Mouse (Mus musculus) neural tube, embryonic 15.5 days (tissue): ENCODE measurements around the gene Slc25a16. TPM values are rescaled to one million over a fixed set of nuclear protein-coding genes. Genes with fewer than 3 reads are reported as not detected.

Experiments
- ATAC-seq: fragments of 200-750 bp; cut with Nextera tagmentation; 2 replicates; pipeline ENCODE4 v1.8.0; 2017; ENCODE audit warnings: mild to moderate bottlenecking, moderate TSS enrichment, moderate library complexity; ENCODE audit not compliant: low FRiP score
- H3K27ac ChIP-seq: fragments of 300-500 bp; sonication (generic); replicated peaks from 2 replicates; pipeline ENCODE4 v1.5.1; 2015; ENCODE audit warnings: mild to moderate bottlenecking, inconsistent platforms
- H3K27me3 ChIP-seq: fragments of 300-500 bp; sonication (generic); replicated peaks from 2 replicates; pipeline ENCODE4 v1.6.1; 2015; ENCODE audit warnings: inconsistent platforms
- H3K36me3 ChIP-seq: fragments of 300-500 bp; sonication (generic); 2 replicates; pipeline ENCODE4 v1.6.1; 2015; ENCODE audit warnings: inconsistent platforms
- H3K4me1 ChIP-seq: fragments of 300-500 bp; sonication (generic); 2 replicates; pipeline ENCODE4 v1.6.1; 2015; ENCODE audit warnings: inconsistent platforms
- H3K4me2 ChIP-seq: fragments of 300-500 bp; sonication (generic); 2 replicates; pipeline ENCODE4 v1.6.1; 2015; ENCODE audit warnings: inconsistent platforms, mild to moderate bottlenecking, moderate library complexity
- H3K4me3 ChIP-seq: fragments of 300-500 bp; sonication (generic); replicated peaks from 2 replicates; pipeline ENCODE4 v1.5.1; 2015; ENCODE audit warnings: mild to moderate bottlenecking, inconsistent platforms
- H3K9ac ChIP-seq: fragments of 300-500 bp; sonication (generic); replicated peaks from 2 replicates; pipeline ENCODE4 v1.6.1; 2015; ENCODE audit warnings: mild to moderate bottlenecking, inconsistent platforms
- H3K9me3 ChIP-seq: fragments of 300-500 bp; sonication (generic); replicated peaks from 2 replicates; pipeline ENCODE4 v1.6.1; 2016; ENCODE audit warnings: inconsistent platforms
- WGBS: fragments of 180-500 bp; shearing (Covaris S2); methylation state at CpG from one replicate; pipeline ENCODE4 v1.1.7; 2015; ENCODE audit warnings: mixed read lengths; 5-methylcytosine and 5-hydroxymethylcytosine counted together
- polyA plus RNA-seq: library from polyadenylated mRNA; unstranded; fragments of >200 nt; fragmentation: Nextera tagmentation; extraction: Ambion mirVana; gene quantifications from 2 replicates; pipeline ENCODE4 v1.2.1, GENCODE M21; 2015

The Slc25a16 gene
- polyA plus RNA-seq, 1 experiment from 2014 or later = 14.8 TPM

- Histone ChIP-seq H3K27ac (no peak overlapping the region), H3K9ac (no peak overlapping the region), H3K36me3 (no peaks in the 10 kb centered on the region), H3K4me3 (no peak overlapping the region), H3K9me3 (no peaks in the 10 kb centered on the region), H3K4me1 (no peaks in the 10 kb centered on the region), H3K4me2 (no peak overlapping the region), H3K27me3 (no peaks in the 10 kb centered on the region)
- 31% methylated on average over 4 of the region's 4 CpGs for WGBS
- ATAC-seq = no peak
Measured at GRCm38 (mm10) chr10:62892549-62893232, 27.7 kb upstream of the Slc25a16 start.

GRCm38 (mm10) chr10:62893356-62893884 is 27.0 kb upstream of the Slc25a16 start:
- Histone ChIP-seq H3K27ac (no peak overlapping the region), H3K36me3 (no peaks in the 10 kb centered on the region), H3K27me3 (no peaks in the 10 kb centered on the region), H3K4me2 (no peak overlapping the region), H3K4me1 (no peaks in the 10 kb centered on the region), H3K9me3 (no peaks in the 10 kb centered on the region), H3K9ac (no peak overlapping the region), H3K4me3 (no peak overlapping the region)
- 70% methylated on average over 6 of the region's 6 CpGs for WGBS
- ATAC-seq = no peak

GRCm38 (mm10) chr10:62894447-62894846 is 26.0 kb upstream of the Slc25a16 start:
- ATAC-seq = no peak
- H3K36me3 ChIP-seq = no peaks in the 10 kb centered on the region

GRCm38 (mm10) chr10:62895386-62895785 is 25.0 kb upstream of the Slc25a16 start:
- no peak for ATAC-seq
- Histone ChIP-seq H3K27ac (no peak overlapping the region), H3K4me1 (no peaks in the 10 kb centered on the region), H3K27me3 (no peaks in the 10 kb centered on the region), H3K36me3 (no peaks in the 10 kb centered on the region), H3K4me3 (no peak overlapping the region), H3K9me3 (no peaks in the 10 kb centered on the region), H3K9ac (no peak overlapping the region), H3K4me2 (no peak overlapping the region)
- WGBS = 87% methylated on average over 6 of the region's 6 CpGs

More at GRCm38 (mm10) chr10:62894447-62894846, 26.0 kb upstream of the Slc25a16 start:
- Histone ChIP-seq H3K9ac (no peak overlapping the region), H3K4me2 (no peak overlapping the region), H3K4me3 (no peak overlapping the region), H3K27ac (no peak overlapping the region), H3K4me1 (no peaks in the 10 kb centered on the region), H3K9me3 (no peaks in the 10 kb centered on the region), H3K27me3 (no peaks in the 10 kb centered on the region)
- WGBS = 74% methylated on average over 3 of the region's 3 CpGs

GRCm38 (mm10) chr10:62896035-62896434 is 24.4 kb upstream of the Slc25a16 start:
- H3K36me3 ChIP-seq = no peaks in the 10 kb centered on the region
- 82% methylated on average over 4 of the region's 4 CpGs for WGBS
- ATAC-seq = no peak
- H3K9ac ChIP-seq = no peak overlapping the region
- no peak overlapping the region for H3K4me2 ChIP-seq
- no peaks in the 10 kb centered on the region for H3K9me3 ChIP-seq
- H3K4me1 ChIP-seq = no peaks in the 10 kb centered on the region
- no peaks in the 10 kb centered on the region for H3K27me3 ChIP-seq
- H3K27ac ChIP-seq = no peak overlapping the region
- H3K4me3 ChIP-seq = no peak overlapping the region

- Histone ChIP-seq H3K27ac (no peak overlapping the region), H3K27me3 (no peaks in the 10 kb centered on the region), H3K9me3 (no peaks in the 10 kb centered on the region), H3K9ac (no peak overlapping the region), H3K36me3 (no peaks in the 10 kb centered on the region), H3K4me1 (no peaks in the 10 kb centered on the region), H3K4me3 (no peak overlapping the region), H3K4me2 (no peak overlapping the region)
- no peak for ATAC-seq
- WGBS = 78% methylated on average over 4 of the region's 4 CpGs
Measured at GRCm38 (mm10) chr10:62896774-62897173, 23.7 kb upstream of the Slc25a16 start.

GRCm38 (mm10) chr10:62897437-62897836 is 23.0 kb upstream of the Slc25a16 start:
- no peak for ATAC-seq
- Histone ChIP-seq H3K9me3 (no peaks in the 10 kb centered on the region), H3K4me3 (no peak overlapping the region), H3K27me3 (no peaks in the 10 kb centered on the region), H3K9ac (no peak overlapping the region), H3K4me2 (no peak overlapping the region), H3K27ac (no peak overlapping the region), H3K36me3 (no peaks in the 10 kb centered on the region), H3K4me1 (no peaks in the 10 kb centered on the region)
- WGBS = 96% methylated on average over 3 of the region's 3 CpGs

- Histone ChIP-seq H3K9me3 (no peaks in the 10 kb centered on the region), H3K9ac (no peak overlapping the region), H3K36me3 (no peaks in the 10 kb centered on the region), H3K27me3 (no peaks in the 10 kb centered on the region), H3K27ac (no peak overlapping the region), H3K4me3 (no peak overlapping the region), H3K4me1 (no peaks in the 10 kb centered on the region), H3K4me2 (no peak overlapping the region)
- ATAC-seq = no peak
- 93% methylated on average over 2 of the region's 2 CpGs for WGBS
Measured at GRCm38 (mm10) chr10:62898061-62898460, 22.4 kb upstream of the Slc25a16 start.

GRCm38 (mm10) chr10:62900144-62900543 is 20.3 kb upstream of the Slc25a16 start:
- Histone ChIP-seq H3K36me3 (no peaks in the 10 kb centered on the region), H3K27ac (no peak overlapping the region), H3K4me2 (no peak overlapping the region), H3K4me1 (no peaks in the 10 kb centered on the region), H3K4me3 (no peak overlapping the region), H3K9me3 (no peaks in the 10 kb centered on the region), H3K27me3 (no peaks in the 10 kb centered on the region), H3K9ac (no peak overlapping the region)
- WGBS = 98% methylated on average over 4 of the region's 4 CpGs
- ATAC-seq = no peak

GRCm38 (mm10) chr10:62901826-62902225 is 18.6 kb upstream of the Slc25a16 start:
- H3K27me3 ChIP-seq = no peaks in the 10 kb centered on the region
- H3K4me3 ChIP-seq = no peak overlapping the region
- H3K4me2 ChIP-seq = no peak overlapping the region
- no peak overlapping the region for H3K27ac ChIP-seq
- H3K9ac ChIP-seq = no peak overlapping the region
- no peaks in the 10 kb centered on the region for H3K36me3 ChIP-seq
- ATAC-seq = no peak
- no peaks in the 10 kb centered on the region for H3K4me1 ChIP-seq
- no peaks in the 10 kb centered on the region for H3K9me3 ChIP-seq
- 49% methylated on average over 8 of the region's 8 CpGs for WGBS

GRCm38 (mm10) chr10:62902829-62903228 is 17.6 kb upstream of the Slc25a16 start:
- no peak for ATAC-seq
- Histone ChIP-seq H3K9me3 (no peaks in the 10 kb centered on the region), H3K4me3 (no peak overlapping the region), H3K27ac (no peak overlapping the region), H3K36me3 (no peaks in the 10 kb centered on the region), H3K4me2 (no peak overlapping the region), H3K27me3 (no peaks in the 10 kb centered on the region), H3K9ac (no peak overlapping the region), H3K4me1 (no peaks in the 10 kb centered on the region)
- WGBS = 59% methylated on average over 1 of the region's 1 CpGs

- no peak overlapping the region for H3K27ac ChIP-seq
- H3K9ac ChIP-seq = no peak overlapping the region
- ATAC-seq = no peak
- H3K36me3 ChIP-seq = no peaks in the 10 kb centered on the region
- H3K27me3 ChIP-seq = no peaks in the 10 kb centered on the region
- H3K9me3 ChIP-seq = no peaks in the 10 kb centered on the region
- WGBS = 98% methylated on average over 7 of the region's 7 CpGs
- no peak overlapping the region for H3K4me2 ChIP-seq
- H3K4me3 ChIP-seq = no peak overlapping the region
- no peaks in the 10 kb centered on the region for H3K4me1 ChIP-seq
Measured at GRCm38 (mm10) chr10:62906336-62906735, 14.1 kb upstream of the Slc25a16 start.
